8 mouse cellular contexts compared by ENCODE assay signal in genomic region chr3:97227259-97228005, GRCm38 (mm10).
DNase-seq lines count a peak whose midpoint lies in the region; ATAC-seq and TF ChIP-seq lines count a peak whose summit lies in the region.

No protein-coding gene starts in this region.

- WGBS in heart, embryonic 11.5 days (ENCODE audit: insufficient replicate concordance): under 1% methylated on average over 41 of the region's 79 CpGs
- WGBS in kidney, embryonic 16.5 days: under 1% methylated on average over 21 of the region's 79 CpGs
- 3% methylated on average over 50 of the region's 79 CpGs for WGBS in liver, adult 2 months

- DNase-seq in A20 (ENCODE audit: low read depth, low spot score): peak; percentile 95
- DNase-seq in liver, adult 2 months (ENCODE audit: extremely low read depth, low read depth, low spot score): peak; percentile 75
- peak; percentile 95 for DNase-seq in splenic B cell, adult 2 months (ENCODE audit: low read depth, low spot score)

- H3K27me3 ChIP-seq in heart, embryonic 11.5 days (ENCODE audit: control insufficient read depth, insufficient read depth, low read length): no peaks in the 10 kb centered on the region
- no peaks in the 10 kb centered on the region for H3K27me3 ChIP-seq in kidney, embryonic 16.5 days (ENCODE audit: insufficient read depth, low read length)
- H3K27me3 ChIP-seq in liver, adult 2 months (ENCODE audit: control insufficient read depth, insufficient read depth, low read length): no peaks in the 10 kb centered on the region
- no peaks in the 10 kb centered on the region for H3K27me3 ChIP-seq in myocyte (ENCODE audit: control insufficient read depth, insufficient read depth, insufficient read length)
- no peaks in the 10 kb centered on the region for H3K27me3 ChIP-seq in splenic B cell, adult 2 months (ENCODE audit: control insufficient read depth, insufficient read depth, low read length, poor library complexity, severe bottlenecking)

- peak overlapping the region; percentile 73 for H3K4me2 ChIP-seq in heart, embryonic 11.5 days
- peak overlapping the region; percentile 92 for H3K4me2 ChIP-seq in kidney, embryonic 16.5 days (replicated peaks; ENCODE audit: low read depth, low read length)
- H3K4me2 ChIP-seq in myocyte (ENCODE audit: low read depth): peak overlapping the region; percentile 93

- H3K9ac ChIP-seq in heart, embryonic 11.5 days (ENCODE audit: low read depth, low read length): peak overlapping the region; percentile 87
- peak overlapping the region; percentile 93 for H3K9ac ChIP-seq in kidney, embryonic 16.5 days (replicated peaks; ENCODE audit: low read length)
- H3K9ac ChIP-seq in liver, adult 2 months (ENCODE audit: low read depth, low read length): peak overlapping the region; percentile 88

- no peaks in the 10 kb centered on the region; the same call in 1 of the 2 replicates for H3K79me2 ChIP-seq in liver, adult 2 months (ENCODE audit: control insufficient read depth, insufficient read depth, low read length)
- H3K79me2 ChIP-seq in myocyte (ENCODE audit: control insufficient read depth, insufficient read depth): no peaks in the 10 kb centered on the region

- peak overlapping the region; percentile 16 for H3ac ChIP-seq in myocyte (ENCODE audit: control insufficient read depth, insufficient read length)

- ATAC-seq in heart, embryonic 11.5 days (replicated peaks; ENCODE audit: insufficient number of reproducible peaks, low FRiP score, low TSS enrichment): peak; percentile 93
- peak; percentile 93 for ATAC-seq in kidney, embryonic 16.5 days (ENCODE audit: low FRiP score, low TSS enrichment)

- peak overlapping the region; percentile 75 for H3K4me3 ChIP-seq in bone marrow macrophage, adult 2 months (ENCODE audit: insufficient read depth, low read length)
- H3K4me3 ChIP-seq in embryonic fibroblast, embryonic 13.5 days (ENCODE audit: insufficient read depth, low read length): peak overlapping the region; percentile 81
- peak overlapping the region; percentile 84 for H3K4me3 ChIP-seq in heart, embryonic 11.5 days (ENCODE audit: low read depth, low read length)
- peak overlapping the region; percentile 79 for H3K4me3 ChIP-seq in kidney, embryonic 16.5 days (ENCODE audit: low read length)
- H3K4me3 ChIP-seq in liver, adult 2 months (ENCODE audit: insufficient read depth, low read depth, low read length): peak overlapping the region; percentile 80
- H3K4me3 ChIP-seq in myocyte: peak overlapping the region; percentile 38

- H3K27ac ChIP-seq in bone marrow macrophage, adult 2 months (ENCODE audit: insufficient read depth, low read depth, low read length): peak overlapping the region; percentile 56
- H3K27ac ChIP-seq in embryonic fibroblast, embryonic 13.5 days (ENCODE audit: insufficient read depth, low read length): peak overlapping the region; percentile 43
- peak overlapping the region; percentile 92 for H3K27ac ChIP-seq in heart, embryonic 11.5 days (ENCODE audit: low read depth, low read length)
- H3K27ac ChIP-seq in kidney, embryonic 16.5 days (ENCODE audit: low read length): peak overlapping the region; percentile 93
- peak overlapping the region; percentile 64 for H3K27ac ChIP-seq in liver, adult 2 months (replicated peaks; ENCODE audit: insufficient read depth, low read depth, low read length)

- H3K4me1 ChIP-seq in bone marrow macrophage, adult 2 months (ENCODE audit: control insufficient read depth, insufficient read depth, low read length): peaks cover 24% of the 10 kb centered on the region
- peaks cover 9% of the 10 kb centered on the region; the same call in 1 of the 2 replicates for H3K4me1 ChIP-seq in embryonic fibroblast, embryonic 13.5 days (ENCODE audit: control insufficient read depth, insufficient read depth, low read length)
- H3K4me1 ChIP-seq in heart, embryonic 11.5 days (ENCODE audit: control insufficient read depth, insufficient read depth, low read length): peaks cover 29% of the 10 kb centered on the region
- H3K4me1 ChIP-seq in kidney, embryonic 16.5 days (ENCODE audit: insufficient read depth, low read length): peaks cover 23% of the 10 kb centered on the region
- H3K4me1 ChIP-seq in liver, adult 2 months (ENCODE audit: control insufficient read depth, insufficient read depth, low read length): peaks cover 7% of the 10 kb centered on the region; the same call in 1 of the 2 replicates

- H3K36me3 ChIP-seq in heart, embryonic 11.5 days (ENCODE audit: control insufficient read depth, insufficient read depth, low read length): no peaks in the 10 kb centered on the region; the same call in 1 of the 2 replicates
- peaks cover 7% of the 10 kb centered on the region; the same call in 1 of the 2 replicates for H3K36me3 ChIP-seq in kidney, embryonic 16.5 days (ENCODE audit: insufficient read depth, low read length)
- peaks cover 2% of the 10 kb centered on the region; the same call in 1 of the 2 replicates for H3K36me3 ChIP-seq in liver, adult 2 months (ENCODE audit: control insufficient read depth, insufficient read depth, low read length)
- H3K36me3 ChIP-seq in myocyte (ENCODE audit: control insufficient read depth, insufficient read depth): no peaks in the 10 kb centered on the region
- H3K36me3 ChIP-seq in splenic B cell, adult 2 months (ENCODE audit: control insufficient read depth, insufficient read depth, low read length, poor library complexity, severe bottlenecking): peaks cover under 1% of the 10 kb centered on the region; the same call in 1 of the 2 replicates

- no peaks in the 10 kb centered on the region for H3K9me3 ChIP-seq in heart, embryonic 11.5 days (replicated peaks; ENCODE audit: control insufficient read depth, low read length)
- no peaks in the 10 kb centered on the region for H3K9me3 ChIP-seq in kidney, embryonic 16.5 days (ENCODE audit: low read length)

- TF ChIP-seq POLR2A in bone marrow macrophage, adult 2 months (IDR thresholded peaks at IDR 0.05; ENCODE audit: borderline replicate concordance, low read depth, low read length): no peak
- peak; percentile 68 for TF ChIP-seq POLR2A in embryonic fibroblast, embryonic 13.5 days (IDR thresholded peaks at IDR 0.05; ENCODE audit: low read depth, low read length)
- 0 out of 2 replicates have a peak, but pooled peaks have one; percentile 43 for TF ChIP-seq POLR2A in liver, adult 2 months (IDR thresholded peaks at IDR 0.05; ENCODE audit: extremely low read depth, insufficient read depth, low read length)
- peak; percentile 54 for TF ChIP-seq POLR2A in myocyte (IDR thresholded peaks at IDR 0.05; ENCODE audit: insufficient read length, low read depth)

- TF ChIP-seq CTCF in bone marrow macrophage, adult 2 months (IDR thresholded peaks at IDR 0.05; ENCODE audit: low read depth, low read length): no peak
- TF ChIP-seq CTCF in embryonic fibroblast, embryonic 13.5 days (IDR thresholded peaks at IDR 0.05; ENCODE audit: borderline replicate concordance, insufficient read depth, low read length): no peak
- TF ChIP-seq CTCF in liver, adult 2 months (IDR thresholded peaks at IDR 0.05; ENCODE audit: low read depth, low read length): no peak

TF ChIP-seq in myocyte, 11 proteins besides CTCF, POLR2A, EP300 and RAD21:
- TF ChIP-seq POLR2AphosphoS2 (IDR thresholded peaks at IDR 0.05; ENCODE audit: insufficient read length, low read depth) (no peak), CEBPB (IDR thresholded peaks at IDR 0.05; ENCODE audit: insufficient read depth, poor library complexity, severe bottlenecking) (no peak), MAX (IDR thresholded peaks at IDR 0.05; ENCODE audit: low read depth) (no peak), E2F4 (IDR thresholded peaks at IDR 0.05; ENCODE audit: insufficient read depth) (no peak), TCF12 (IDR thresholded peaks at IDR 0.05; ENCODE audit: insufficient read depth, poor library complexity, severe bottlenecking) (no peak), REST (IDR thresholded peaks at IDR 0.05; ENCODE audit: insufficient read depth, insufficient read length) (no peak), SRF (IDR thresholded peaks at IDR 0.05; ENCODE audit: control insufficient read depth, insufficient read length, low read depth) (no peak), MYOD1 (IDR thresholded peaks at IDR 0.05; ENCODE audit: control insufficient read depth in 1 of 3, insufficient read length in 2 of 3, low read depth in 2 of 3) (no peak), TCF3 (IDR thresholded peaks at IDR 0.05; ENCODE audit: insufficient read length, low read depth) (no peak), USF1 (IDR thresholded peaks at IDR 0.05; ENCODE audit: low read depth) (no peak), MYOG (IDR thresholded peaks at IDR 0.05; ENCODE audit: control insufficient read depth in 1 of 3, insufficient read depth in 1 of 3, insufficient read length in 2 of 3, low read depth in 2 of 3) (no peak)

Comparison
In these comparisons a context has a peak if more than half of its experiments do, and no peak if none do; other contexts are left out.
1. Peak in every context shown above with its lines: DNase-seq, ATAC-seq, H3K4me3 ChIP-seq and H3K27ac ChIP-seq.
2. H3K27ac ChIP-seq: peak in every context shown above with its lines; median percentile 93 in kidney, embryonic 16.5 days; 92 in heart, embryonic 11.5 days; 64 in liver, adult 2 months; 56 in bone marrow macrophage, adult 2 months; 43 in embryonic fibroblast, embryonic 13.5 days.